Mouse (Mus musculus) layer of hippocampus, adult 11-12 months (tissue): Measurements from ENCODE around the gene Pde1b.

Source experiments
- DNase-seq: peaks from one replicate; pipeline ENCODE4 v3.0.0; 2022; ENCODE audit warnings: low spot score

Pde1b gene

DNA sequence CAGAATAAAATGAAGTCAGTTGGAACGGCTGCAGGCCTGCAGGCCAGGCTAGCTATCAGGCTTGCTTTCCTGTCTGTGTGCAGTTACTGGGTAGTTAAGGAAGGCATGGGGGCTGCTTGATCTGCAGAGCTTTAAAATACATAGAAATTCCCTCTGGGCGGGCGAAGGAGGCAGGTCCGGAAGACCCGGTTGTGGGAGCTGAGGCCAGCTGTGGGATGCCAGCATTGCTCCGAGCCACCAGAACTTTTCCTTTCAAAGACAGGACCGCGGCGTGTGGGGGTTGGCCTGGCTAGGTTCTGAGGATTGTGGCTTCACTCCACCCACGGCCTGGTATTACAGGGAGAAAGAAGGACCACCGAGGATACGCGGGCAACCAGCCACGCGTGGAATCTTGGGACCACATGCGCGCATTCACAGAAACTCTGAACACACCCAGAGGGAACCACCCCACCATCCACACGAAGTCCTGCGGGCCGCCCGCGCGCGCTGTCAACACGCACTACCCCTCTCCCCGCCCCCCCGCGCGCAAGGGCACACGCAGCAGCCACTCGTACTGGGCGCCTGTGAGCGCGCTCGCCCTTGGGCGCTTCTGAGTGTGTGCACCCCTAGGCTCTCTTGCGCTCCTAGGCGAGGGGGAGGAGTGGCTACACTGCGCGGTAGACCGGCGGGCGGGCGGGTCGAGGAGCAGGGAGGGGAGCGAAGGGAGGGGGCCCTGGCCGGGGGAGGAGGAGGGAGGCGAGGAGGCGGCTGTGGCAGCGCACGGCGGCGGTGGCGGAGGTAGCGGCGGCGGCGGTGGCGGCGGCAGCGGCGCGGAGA, at the start of gene Pde1b:
Gene Pde1b, plus strand, starts transcription at position 600 of the 816 bp plus-strand sequence.
- peak; percentile 63 for DNase-seq

DNA sequence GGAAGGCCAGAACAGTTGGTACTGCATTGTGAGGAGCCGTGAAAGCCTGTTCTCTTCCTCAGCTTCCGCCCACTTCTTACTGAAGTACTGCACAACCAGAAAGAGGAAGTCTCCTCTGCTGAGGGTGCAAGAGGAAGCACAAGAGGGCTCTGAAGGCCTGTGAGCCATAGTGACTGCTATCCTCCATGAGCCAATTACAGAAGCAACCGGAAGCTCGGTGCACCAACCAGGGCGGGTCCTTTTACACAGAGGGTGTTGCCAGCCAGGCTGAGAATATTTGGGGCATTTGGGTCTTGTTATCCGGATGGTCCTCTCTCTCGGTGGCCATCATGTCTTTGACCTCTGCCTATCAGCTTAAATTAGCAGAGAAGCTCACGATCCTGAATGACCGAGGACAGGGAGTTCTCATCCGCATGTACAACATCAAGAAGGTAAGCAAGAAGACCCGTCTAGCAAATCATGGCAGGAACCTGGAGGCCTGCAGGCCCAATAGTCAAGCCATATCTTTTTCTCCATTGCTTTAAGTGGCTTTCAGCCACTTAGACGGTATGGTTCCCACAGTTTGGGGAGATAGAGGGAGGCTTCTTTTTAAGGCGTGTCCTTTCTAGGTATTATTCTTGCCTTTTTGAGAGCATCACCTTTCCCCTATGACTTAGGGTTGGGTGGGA, 49.1 kb upstream of the Pde1b start, which contains the start of gene Nckap1l:
Gene Nckap1l, plus strand, starts transcription at position 244 of the 668 bp plus-strand sequence.
- peak; percentile 59 for DNase-seq

DNA sequence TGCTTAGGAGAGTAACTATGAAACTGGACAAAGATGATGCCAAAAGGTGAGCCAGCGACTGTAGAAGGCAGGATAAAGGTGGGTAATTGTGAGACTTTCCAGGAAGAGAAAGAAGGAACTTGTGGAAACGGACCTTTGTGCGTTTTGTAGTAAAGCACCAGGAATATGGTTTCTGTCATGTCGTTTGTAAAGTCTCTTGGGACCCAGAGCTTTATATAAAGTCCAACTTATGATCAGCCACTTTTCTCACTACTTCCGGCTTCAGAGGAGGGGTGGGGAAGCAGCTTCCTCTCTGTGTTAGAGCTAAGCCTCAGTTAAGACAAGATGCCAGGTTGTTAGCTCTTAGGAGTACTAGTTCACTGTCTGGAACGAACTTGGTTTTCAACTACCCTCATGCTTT, 48.4 kb upstream of the Pde1b start:
- no peak for DNase-seq

DNA sequence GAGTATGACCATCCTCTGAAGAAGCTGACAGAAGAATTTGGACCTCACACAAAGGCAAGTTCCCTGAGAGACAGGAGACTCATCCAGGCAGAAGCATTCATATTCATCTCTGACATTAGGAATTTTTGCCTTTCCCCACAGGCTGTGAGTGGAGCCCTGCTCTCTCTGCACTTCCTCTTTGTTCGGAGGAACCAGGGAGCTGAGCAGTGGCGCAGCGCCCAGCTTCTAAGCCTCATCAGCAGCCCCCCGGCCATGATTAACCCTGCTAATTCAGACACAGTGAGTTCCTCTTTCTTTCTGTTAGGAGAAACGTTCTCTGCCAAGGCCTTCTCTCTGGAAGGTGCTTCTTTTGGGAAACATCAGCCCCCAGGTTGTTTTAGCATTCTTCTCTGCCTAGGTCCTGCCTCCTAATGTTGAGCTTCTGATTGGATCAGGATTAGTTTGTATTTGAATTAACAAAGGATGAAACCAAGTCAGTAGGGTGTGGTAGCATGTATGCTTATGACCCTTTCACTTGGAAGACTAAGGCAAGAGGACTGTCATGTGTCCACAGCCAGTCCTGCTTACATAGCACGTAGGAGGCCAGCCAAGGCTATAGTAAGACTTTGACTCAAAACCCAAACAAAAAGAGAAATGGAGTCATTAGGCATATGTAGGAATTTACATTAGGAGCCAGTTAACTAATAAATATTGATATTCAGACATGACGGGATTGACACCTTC, 40.1 kb upstream of the Pde1b start:
- DNase-seq: peak; percentile 43

DNA sequence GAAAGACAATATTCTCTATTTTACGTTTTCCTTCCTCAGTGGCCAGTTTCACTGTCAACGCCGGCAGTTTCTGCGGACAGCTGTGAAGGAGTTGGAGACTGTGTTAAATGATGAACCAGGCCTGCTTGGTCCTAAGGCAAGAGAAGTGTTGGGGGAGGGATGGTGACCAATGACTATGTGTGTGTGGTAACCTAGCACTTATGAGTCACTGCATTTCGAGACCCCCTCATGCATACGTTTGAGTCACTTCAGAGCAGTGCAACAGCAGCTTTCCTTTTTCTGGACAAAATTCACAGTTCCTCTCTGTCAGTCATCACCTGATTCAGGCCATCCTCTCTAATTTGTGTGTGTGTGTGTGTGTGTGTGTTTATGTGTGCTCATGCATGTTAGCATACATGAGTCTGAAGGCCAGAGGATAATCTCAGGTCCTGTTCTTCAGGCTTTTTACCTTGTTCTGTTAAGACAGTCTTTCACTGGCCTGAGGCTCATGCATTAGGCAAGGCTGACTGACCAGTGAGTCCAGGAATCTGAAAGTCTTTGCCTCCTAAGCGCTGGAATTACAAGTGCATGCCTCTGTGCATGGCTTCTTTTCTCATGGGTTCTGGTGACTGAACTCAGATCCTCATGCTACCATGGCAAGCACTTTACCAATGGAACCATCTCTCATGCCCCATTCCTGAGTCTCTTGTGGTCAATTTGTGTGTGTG, 31.2 kb upstream of the Pde1b start:
- DNase-seq: no peak

DNA sequence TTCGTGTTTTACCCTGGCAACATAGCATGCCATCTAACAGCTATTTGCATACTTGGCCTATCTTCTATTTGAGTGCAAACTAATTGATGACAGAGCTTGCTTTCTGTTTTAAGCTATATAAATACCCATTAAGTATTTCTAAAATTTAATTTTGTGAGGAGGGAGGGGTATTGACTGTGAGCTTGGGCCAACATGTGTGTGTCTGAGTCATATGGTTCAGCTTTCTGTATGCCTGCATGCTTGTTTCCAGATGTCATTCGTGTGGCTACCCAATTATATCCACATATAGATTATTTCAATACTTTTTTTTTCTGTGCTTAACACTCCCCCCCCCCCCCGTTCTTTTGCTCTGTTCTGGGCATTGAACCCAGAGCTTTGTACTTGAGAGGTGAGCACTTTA, 30.6 kb upstream of the Pde1b start:
- no peak for DNase-seq

DNA sequence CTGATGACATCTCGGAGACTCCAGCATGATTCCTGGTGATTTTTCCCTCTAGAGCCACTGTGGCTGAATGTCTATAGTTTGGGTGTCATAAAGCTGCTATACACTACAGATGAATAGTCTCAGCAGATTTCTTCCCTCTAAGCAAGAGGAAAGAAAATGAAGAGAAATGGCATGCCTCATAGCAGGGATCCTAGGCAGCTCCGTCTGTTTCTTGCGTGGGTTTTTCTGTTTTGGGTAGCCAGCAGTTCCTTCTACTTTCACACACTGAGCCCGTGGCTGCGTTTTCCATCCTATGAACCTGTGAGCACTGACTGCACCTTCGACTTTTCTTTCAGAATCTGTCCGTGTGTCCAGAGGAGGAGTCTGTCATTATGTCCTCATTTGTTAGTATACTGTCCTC, 29.7 kb upstream of the Pde1b start:
- DNase-seq: no peak

DNA sequence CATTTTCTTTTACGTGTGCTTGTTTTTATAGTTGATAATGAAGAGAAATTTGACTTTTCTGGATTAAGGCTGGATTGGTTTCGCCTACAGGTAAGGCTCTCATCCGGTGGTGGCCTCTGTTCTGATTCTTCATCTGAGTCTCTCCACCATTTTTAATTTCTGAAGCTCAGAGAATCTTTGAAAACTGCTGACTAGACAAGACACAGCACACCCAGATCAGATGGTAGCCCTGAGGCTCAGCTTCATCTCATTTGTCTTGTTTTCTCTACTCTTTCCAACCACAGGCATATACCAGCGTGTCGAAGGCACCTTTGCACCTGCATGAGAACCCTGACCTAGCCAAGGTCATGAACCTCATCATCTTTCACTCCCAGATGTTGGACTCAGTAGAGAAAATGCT, 29.1 kb upstream of the Pde1b start:
- DNase-seq: no peak

DNA sequence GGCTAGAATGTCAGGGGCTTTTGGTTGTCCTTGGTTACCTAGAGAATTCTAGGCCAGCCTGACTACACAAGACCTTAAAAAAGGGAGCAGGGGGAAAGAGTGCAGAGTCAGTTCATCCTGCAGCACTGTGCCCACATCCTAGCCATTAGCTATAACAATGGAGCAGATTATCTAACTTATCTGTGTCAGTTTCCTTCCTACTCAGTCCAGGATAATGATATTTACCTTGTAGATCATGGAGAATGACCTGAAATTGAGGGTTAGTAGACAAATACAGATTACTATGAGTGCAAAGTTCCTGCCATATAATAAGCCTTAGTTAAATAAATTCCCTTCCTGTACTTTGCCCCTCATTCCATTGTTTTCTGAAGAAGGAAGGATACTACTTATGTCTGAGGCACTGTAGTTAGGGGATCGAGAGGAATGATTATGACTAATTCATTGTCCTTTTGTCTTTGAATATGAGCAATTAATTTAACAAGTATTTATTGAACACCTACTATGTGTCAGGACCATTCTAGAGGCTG, 23.7 kb upstream of the Pde1b start:
- DNase-seq: no peak

DNA sequence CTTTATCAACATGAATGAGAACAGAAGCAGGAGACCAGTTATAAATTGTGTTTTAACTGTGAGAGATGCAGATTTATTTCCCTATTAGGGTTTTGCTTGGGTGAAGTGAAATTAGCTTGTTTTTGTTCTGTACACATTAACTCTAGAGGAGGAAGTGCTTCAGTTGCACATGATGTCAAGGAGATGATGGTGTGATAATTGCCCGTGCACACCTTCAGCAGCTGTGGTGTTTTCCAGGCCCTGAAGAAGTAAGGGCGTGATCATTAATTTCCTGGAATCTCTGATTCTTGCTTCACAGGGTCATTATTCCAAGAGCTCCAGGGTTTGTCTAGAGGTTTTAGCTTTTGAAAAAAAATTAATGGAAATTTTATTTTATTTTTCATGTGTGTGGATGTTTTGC, 22.7 kb upstream of the Pde1b start:
- no peak for DNase-seq

DNA sequence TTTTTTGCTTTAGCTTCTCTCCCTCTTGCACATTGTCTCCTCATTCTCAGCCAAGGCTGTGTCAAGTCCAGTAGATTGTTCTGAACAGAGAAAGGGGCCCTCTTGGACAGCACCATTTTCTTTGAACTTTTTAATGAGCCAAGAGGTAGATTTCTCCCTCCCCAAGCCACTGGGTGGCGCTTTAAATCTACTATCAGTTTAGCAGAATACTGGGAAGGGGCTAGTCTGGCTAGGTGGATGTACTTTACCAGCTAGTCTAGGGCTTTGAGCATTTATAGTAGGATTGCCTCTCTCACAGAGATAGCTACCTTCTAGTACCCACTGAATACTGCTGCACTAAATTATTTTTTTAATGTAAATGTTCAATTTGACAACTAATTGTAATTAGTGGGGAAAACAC, 20.3 kb upstream of the Pde1b start:
- peak; percentile 37 for DNase-seq

DNA sequence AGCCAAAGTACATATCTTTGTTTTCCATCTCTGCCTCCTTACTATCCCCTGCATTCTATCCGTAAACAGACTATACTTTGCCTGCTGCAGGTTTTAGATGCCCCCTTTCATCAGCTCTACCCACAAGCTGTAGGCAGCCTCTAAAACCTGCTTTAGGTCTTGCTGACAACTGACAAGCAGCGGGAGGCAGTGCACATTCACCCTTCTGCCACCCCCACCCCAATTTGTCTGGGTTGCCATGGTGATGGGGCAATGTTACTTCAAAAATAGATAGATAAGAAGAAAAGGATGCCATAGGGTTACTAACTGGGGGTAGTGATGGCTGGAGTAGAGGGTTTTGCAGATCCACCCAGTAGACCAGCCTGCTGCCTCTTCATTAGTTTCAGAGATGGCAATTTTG, 18.3 kb upstream of the Pde1b start:
- DNase-seq: no peak

DNA sequence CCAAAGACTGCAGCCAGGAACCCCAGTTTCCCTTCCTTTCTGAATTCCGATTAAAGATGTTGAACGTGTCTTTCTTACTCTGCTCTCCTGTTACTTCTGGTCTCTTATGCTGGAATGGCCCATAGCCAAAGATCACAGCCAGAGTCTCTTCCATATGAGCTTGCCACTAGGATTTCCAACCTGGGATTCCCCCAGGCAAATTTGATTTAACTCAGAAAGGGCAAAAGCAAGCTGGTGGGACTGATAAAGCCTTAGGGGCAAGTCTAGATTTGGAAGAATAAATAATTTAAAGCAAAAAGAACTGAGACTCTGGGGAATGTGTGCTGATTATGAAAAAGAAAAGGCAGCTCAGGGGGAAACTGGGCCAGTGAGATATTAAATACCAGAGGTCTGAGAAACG, 17.7 kb upstream of the Pde1b start:
- no peak for DNase-seq

DNA sequence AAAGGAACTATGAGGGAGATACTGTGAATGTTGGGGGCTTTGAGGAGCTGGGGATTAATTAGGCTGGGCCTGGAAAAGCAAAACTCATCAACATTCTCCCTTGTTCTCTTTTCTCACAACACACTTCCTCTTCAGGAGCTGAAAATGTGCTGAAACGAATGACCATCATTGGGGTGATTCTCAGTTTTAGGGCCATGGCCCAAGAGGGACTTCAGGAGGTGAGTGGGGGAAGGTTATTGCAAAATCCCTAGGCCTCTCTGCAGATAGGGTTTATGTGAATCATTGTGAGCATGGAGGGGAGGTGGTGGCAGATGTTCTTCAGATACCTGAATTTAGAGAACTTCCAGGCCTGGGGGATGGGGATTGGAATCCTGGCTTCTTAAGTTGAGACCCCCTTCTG, 16.2 kb upstream of the Pde1b start:
- no peak for DNase-seq

DNA sequence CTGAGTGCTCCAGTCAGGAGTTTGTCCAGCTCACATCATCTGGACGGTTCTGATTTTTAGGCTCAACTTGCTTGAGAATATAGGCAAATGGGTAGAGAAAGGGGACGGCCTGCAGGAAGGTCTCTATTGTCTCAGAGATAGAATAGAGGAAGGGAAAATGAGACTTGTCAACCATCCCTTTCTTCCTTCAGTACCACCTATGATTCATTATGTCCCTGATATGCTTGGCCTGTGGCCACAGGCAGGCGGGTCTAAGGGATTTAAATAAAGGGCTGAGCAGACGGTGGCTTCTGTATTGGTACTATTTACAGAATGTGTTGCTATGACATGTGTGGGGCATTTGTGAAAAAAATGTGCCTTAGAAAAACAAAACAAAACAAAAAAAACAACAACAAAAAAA, 14.5 kb upstream of the Pde1b start:
- no peak for DNase-seq

DNA sequence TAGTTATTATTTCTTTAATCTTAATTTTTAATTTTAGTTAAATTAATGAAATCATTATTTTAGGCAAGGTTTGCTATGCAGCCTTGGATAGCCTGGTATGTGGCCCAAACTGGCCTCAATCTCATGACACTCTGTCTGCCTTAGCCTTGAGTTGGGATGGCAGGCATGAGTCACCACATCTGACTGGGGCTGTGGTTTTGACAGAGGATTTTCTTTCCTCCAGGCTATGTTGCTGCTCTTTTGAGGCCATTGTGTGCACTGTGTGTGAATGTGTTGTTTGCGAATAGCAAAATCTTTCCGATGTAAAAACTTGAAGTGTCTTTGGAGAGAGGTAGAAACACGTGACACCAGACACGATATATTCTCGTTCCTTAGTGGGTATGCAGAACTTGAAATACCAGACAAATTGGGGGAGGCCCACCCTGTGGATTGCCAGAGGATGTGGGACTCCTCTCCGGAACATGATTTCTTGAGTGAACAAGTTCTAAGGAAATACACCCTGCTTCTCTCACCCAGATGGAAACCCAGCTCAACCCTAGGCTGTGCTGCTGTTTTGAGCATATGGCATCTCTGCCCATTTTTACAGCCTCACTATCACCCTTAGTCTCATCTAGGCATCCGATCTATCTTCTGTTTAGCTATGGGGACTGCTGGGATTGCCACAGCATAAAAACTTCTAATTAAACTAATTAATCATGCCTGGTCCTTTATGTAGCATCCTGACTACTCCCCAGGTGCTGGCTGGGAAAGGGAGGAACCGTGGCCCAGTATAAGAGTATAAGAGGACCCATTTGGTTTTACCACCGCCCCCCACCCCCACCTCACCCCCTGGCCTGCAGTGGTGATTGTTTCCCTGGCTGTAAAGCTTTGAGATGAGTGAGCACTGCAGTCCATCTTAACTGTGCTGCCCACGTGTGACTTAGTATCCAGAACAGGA, 6.4 kb upstream of the Pde1b start:
- DNase-seq: no peak

DNA sequence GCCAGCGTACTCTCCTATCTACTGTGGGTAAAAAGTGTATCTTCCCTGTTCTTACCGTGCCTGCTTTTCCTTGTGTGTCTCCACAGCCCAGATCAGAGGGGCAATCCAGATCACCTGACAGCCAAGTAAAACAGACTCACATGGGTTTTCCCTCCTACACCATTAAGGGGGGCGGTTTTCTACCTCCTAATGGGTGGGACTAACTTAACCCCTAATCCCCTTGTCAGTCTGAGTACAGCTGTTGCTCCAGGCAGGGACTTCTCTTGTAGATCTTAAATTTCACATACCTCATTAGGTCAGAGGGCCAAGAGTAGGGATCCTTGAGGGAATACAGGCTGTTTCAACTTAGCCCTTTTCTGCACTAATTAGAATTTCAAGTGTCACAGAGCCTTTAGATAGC, 4.7 kb upstream of the Pde1b start:
- DNase-seq: no peak

DNA sequence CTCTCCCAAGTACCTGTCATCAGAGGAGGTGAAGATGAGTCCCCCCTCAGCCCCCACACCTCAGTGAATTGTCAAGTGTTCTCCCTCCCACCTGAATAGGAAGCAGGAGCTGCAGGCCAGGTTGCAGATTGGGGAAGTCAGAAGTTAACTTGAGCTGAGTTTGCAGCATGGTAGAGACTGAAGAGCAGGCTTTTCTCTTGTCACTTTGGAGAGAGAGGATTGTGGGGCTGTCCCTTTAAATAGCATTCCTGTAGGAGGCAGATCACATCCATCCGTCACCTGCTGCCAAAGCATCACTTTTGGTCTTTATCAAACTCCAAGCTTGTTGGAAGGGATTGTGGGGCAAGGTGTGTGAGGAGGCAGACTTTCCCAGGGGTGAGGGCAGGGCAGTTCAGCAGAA, 2.1 kb upstream of the Pde1b start:
- DNase-seq: no peak

DNA sequence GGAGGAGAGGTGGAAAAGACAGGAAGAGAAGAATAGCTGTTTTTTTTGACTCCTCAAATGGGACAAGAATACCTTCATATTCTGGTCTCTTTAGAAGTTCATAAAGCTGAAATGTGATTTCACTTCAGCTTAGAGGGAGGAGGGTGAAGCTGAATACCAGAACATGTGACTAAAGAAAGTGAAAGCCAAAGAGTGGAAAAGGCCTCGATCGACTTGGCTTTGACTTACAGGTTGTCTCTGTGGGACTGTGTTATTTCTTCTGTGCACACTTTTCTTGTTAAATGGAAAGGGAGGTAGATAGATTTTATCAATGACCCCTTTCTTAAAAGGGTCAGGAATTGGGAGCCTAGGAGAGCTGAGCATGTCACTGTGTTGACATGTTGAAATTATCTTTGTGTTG, 1.6 kb upstream of the Pde1b start:
- DNase-seq: no peak

DNA sequence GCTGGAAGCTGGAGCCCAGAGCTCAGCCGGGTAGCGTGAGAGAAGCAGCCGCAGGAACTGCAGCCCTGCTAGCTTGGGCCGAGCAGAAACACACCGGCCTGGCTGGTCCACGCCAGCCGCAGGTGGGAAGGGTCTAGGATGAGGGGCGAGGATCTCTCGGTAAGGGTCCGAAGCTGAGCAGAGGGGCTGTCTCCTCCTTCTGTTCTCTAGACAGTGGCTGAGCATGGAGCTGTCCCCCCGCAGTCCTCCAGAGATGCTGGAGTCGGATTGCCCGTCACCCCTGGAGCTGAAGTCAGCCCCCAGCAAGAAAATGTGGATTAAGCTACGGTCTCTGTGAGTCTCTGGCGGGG, 392 bp downstream of the Pde1b start:
- no peak for DNase-seq

DNA sequence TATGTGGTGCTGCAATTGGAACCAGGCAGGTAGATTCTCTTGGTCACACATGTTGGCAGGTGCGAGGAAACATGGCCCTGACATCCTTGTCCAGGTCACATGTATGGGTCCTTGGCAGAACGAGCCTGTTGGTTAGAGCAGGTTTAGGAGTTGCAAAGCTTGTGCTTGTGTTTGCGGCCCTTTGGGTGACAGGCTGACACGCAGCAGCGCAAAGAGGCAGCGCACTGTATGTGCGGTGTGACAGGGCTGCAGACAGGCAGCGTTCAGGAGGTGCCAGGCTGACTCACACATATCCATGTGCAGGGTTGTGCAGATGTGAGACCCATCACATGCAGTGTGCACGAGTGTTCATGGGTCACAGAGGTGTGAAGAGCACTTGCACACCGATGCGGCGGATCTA, 826 bp downstream of the Pde1b start:
- DNase-seq: no peak
